Mouse (Mus musculus) layer of hippocampus, postnatal 25 days (tissue): ENCODE measurements at regions not wholly inside any gene's neighbourhood (a gene's known extent, or its start where the extent isn't known, plus 50 kb on each side); places are given as distances from the start of the nearest gene placed in this dataset.

ENCODE experiments used
- DNase-seq, 2 experiments: peaks; one replicate each; pipeline ENCODE4 v3.0.0; 2022; ENCODE audit warnings: mixed read lengths in 2 of 2, low spot score in 1 of 2; ENCODE audit errors: extremely low spot score in 1 of 2

DNA sequence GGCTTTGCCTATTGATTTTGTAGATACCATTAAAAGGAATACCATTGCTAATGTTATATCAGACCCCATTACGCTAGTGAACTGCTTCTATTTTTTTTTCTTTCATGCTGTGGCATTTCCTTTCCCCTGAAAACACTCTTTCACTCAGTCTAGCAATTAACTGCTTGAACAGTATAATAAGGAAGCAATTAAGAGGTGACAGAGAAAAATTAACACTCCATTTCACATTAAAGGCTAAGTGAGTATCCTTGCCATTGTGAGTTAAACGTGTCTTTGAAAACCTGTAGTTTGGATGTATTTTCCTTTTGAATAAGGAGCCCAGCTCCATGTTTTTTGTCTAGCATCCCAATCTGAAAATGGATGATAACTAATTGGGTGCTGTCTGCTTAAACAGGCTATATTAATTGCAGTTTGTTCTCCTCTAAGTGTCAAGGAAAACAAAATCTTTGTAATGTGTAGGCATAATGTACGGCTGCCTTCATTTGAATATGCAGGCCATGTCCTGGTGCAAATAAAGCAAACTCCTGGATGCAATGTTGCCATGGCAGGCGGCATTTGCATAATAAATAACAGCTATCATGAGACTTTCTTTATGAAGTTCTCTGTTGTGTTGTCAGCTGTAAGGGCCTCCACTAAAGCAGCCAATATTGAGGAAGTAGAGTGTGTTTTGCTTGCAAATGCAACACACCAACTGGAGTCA, 423.3 kb downstream of the Zic3 start:
- no peak for DNase-seq

GRCm38 (mm10) chrX:58447605-58448004, 425.1 kb downstream of the Zic3 start:
- DNase-seq: no peak

GRCm38 (mm10) chrX:58469683-58470082, 439.5 kb upstream of the 4930550L24Rik start:
- no peak for DNase-seq

DNA sequence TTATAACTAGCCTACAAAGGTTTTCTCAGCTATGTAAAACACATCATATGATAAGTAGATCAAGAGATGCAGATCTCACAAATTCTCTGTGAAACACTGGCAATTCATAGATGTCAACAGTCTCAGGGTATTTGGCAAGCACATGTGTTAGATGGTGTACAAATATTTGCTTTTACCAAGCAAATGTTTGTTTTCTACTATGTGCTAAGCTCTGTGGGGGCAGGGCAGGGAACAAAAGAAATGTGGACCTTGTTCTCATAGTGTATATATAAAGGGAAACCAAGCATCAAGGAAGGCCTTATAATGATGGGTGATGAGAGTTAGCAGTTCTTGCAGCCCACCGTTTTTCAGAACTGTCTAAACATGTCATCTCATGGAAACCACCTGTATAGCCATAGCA, 438.2 kb upstream of the 4930550L24Rik start:
- DNase-seq: no peak

- DNase-seq: peak in 1 of 2 experiments; percentile 16
Observed at GRCm38 (mm10) chrX:58490861-58491260, 418.3 kb upstream of the 4930550L24Rik start.

- DNase-seq: peak; percentile 3 to 13
Observed at GRCm38 (mm10) chrX:58503573-58503972, 405.6 kb upstream of the 4930550L24Rik start.

GRCm38 (mm10) chrX:58514925-58515324, 394.2 kb upstream of the 4930550L24Rik start:
- DNase-seq: no peak
